Mouse (Mus musculus) liver, embryonic 16.5 days (tissue): ENCODE measurements around the gene Bbx. TPM values are rescaled to one million over a fixed set of nuclear protein-coding genes. Genes with fewer than 3 reads are reported as not detected.

Experiments
- ATAC-seq: fragments of 200-750 bp; cut with Nextera tagmentation; 2 replicates; pipeline ENCODE4 v1.8.0; 2017; ENCODE audit warnings: low read depth, mild to moderate bottlenecking, moderate number of reproducible peaks, moderate library complexity
- H3K27ac ChIP-seq: fragments of 300-500 bp; sonication (generic); 2 replicates; pipeline ENCODE4 v1.5.1; 2014; ENCODE audit warnings: mild to moderate bottlenecking, low read length
- H3K27me3 ChIP-seq: fragments of 300-500 bp; sonication (generic); 2 replicates; pipeline ENCODE4 v1.6.1; 2014; ENCODE audit warnings: low read depth, low read length, mixed read lengths; ENCODE audit not compliant: control insufficient read depth, insufficient read depth
- H3K36me3 ChIP-seq: fragments of 300-500 bp; sonication (generic); 2 replicates; pipeline ENCODE4 v1.6.1; 2014; ENCODE audit warnings: mild to moderate bottlenecking; ENCODE audit not compliant: control insufficient read depth, insufficient read depth
- H3K4me1 ChIP-seq: fragments of 300-500 bp; sonication (generic); 2 replicates; pipeline ENCODE4 v1.6.1; 2014; ENCODE audit warnings: low read depth, low read length, mixed read lengths; ENCODE audit not compliant: control insufficient read depth
- H3K4me2 ChIP-seq: fragments of 300-500 bp; sonication (generic); 2 replicates; pipeline ENCODE4 v1.6.1; 2014; ENCODE audit warnings: low read depth, low read length, mixed read lengths
- H3K4me3 ChIP-seq: fragments of 300-500 bp; sonication (generic); 2 replicates; pipeline ENCODE4 v1.5.1; 2014; ENCODE audit warnings: low read depth, mild to moderate bottlenecking, low read length
- H3K9ac ChIP-seq: fragments of 300-500 bp; sonication (generic); 2 replicates; pipeline ENCODE4 v1.6.1; 2014; ENCODE audit warnings: low read depth, low read length
- H3K9me3 ChIP-seq: fragments of 300-500 bp; sonication (generic); replicated peaks from 2 replicates; pipeline ENCODE4 v1.6.1; 2016; ENCODE audit warnings: low read length; ENCODE audit not compliant: control insufficient read depth
- WGBS: fragments of 180-500 bp; shearing (Covaris S2); extraction: QIAGEN DNeasy Blood & Tissue Kit; methylation state at CpG from one replicate; pipeline ENCODE4 v1.1.7; 2014; ENCODE audit not compliant: insufficient replicate concordance; 5-methylcytosine and 5-hydroxymethylcytosine counted together
- polyA plus RNA-seq: library from polyadenylated mRNA; unstranded; fragments of >200 nt; fragmentation: Nextera tagmentation; extraction: Ambion mirVana; gene quantifications from 2 replicates; pipeline ENCODE4 v1.2.1, GENCODE M21; 2015

The Bbx gene
- polyA plus RNA-seq, 1 experiment from 2014 or later, result 6.2 TPM

DNA sequence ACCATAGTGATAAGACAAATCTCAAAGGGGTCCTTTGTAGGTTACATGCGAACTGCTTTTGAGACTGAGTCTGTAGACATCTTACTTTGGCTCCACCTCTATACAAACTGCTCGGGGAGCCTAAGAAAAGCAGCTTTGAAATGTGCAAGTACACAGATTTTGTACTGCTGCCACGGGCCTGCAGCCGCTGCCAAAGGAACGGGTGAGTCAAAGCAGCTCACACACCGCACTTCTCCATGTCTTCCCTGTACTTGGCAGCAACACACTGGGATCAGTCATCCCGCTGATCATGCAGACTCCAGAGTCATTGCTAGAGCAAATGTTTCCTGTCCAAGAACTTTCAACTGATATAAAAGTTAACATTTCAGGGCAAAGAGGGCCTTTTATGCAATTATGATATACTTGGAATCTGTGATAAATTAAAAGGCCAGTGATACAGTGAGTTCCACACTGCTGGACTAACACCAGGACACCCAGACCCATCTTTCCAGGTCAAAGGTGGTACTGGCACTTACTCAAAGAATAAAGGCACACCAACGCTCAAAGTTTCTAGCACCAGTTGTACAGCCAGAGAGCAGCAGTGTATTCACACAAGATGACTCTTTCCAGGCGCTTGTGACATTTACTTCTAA, 122.7 kb downstream of the Bbx start:
- H3K27ac ChIP-seq, result no peak overlapping the region
- H3K9me3 ChIP-seq, result no peaks in the 10 kb centered on the region
- H3K27me3 ChIP-seq, result no peaks in the 10 kb centered on the region
- no peak overlapping the region for H3K4me3 ChIP-seq
- H3K9ac ChIP-seq, result no peak overlapping the region
- no peak overlapping the region for H3K4me2 ChIP-seq
- no peaks in the 10 kb centered on the region for H3K4me1 ChIP-seq
- WGBS, result 70% methylated on average over 9 of the region's 9 CpGs
- no peak for ATAC-seq
- no peaks in the 10 kb centered on the region for H3K36me3 ChIP-seq

DNA sequence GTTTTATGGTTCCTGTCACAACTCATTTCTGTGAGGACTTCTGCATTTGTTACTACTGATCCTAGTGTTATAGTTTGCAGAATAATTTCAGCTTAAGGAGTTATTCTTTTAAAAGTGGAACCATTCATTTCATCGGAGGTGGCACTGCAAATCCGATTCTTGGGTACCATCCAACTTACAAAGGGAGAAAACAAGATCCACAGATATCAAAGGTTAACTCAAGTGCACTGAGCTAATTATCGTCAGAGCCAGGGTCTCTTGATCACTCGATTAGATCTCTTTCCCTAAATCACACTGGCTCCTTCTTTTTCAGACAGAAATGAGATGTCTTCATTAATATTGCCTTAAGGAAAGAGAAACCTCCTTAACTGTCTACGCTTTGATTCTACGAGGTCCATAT, 123.9 kb downstream of the Bbx start:
- Histone ChIP-seq H3K36me3 (no peaks in the 10 kb centered on the region), H3K4me2 (no peak overlapping the region), H3K9me3 (no peaks in the 10 kb centered on the region), H3K4me1 (no peaks in the 10 kb centered on the region), H3K27ac (no peak overlapping the region), H3K27me3 (no peaks in the 10 kb centered on the region), H3K4me3 (no peak overlapping the region), H3K9ac (no peak overlapping the region)
- WGBS, result 73% methylated on average over 6 of the region's 6 CpGs
- ATAC-seq, result no peak

DNA sequence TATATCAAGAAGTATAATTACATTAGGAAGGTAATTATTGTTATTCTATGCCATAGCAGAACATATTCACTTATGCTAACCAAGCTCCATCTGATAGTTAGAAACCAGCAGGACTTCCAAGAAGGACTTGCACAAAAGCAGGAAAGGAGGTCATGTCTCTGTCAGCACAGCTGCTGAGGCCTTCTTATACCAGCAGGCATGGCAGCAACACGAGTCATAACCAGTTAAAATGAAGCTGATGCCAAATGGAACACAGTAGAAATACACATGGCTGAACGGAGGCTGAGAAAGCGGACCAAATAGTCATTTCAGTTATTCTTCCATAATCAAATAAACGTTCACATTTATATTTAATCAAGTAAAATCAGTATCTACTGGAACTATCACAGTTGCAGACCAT, 125.0 kb downstream of the Bbx start:
- WGBS, result 57% methylated on average over 4 of the region's 4 CpGs
- ATAC-seq, result no peak
- Histone ChIP-seq H3K36me3 (no peaks in the 10 kb centered on the region), H3K9me3 (no peaks in the 10 kb centered on the region), H3K27me3 (no peaks in the 10 kb centered on the region), H3K27ac (no peak overlapping the region), H3K4me1 (no peaks in the 10 kb centered on the region), H3K9ac (no peak overlapping the region), H3K4me2 (no peak overlapping the region), H3K4me3 (no peak overlapping the region)

DNA sequence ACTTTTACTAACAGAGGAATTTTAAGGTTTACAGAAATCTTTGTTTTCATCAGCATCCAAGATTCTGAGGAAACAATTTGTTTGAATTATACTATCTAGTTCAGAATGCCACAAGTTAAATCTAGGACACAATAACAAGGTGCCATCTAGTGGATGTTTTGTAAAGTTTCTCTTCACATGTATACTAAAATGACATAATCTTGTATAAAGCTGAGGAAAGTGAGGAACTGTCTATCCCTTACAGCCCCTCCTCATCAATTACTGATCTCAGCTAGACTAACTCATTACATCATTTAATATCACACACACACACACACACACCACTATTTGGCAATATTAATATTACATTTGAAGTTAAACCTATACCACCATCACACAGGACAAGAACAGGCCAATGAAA, 125.5 kb downstream of the Bbx start:
- Histone ChIP-seq H3K27ac (no peak overlapping the region), H3K4me3 (no peak overlapping the region), H3K27me3 (no peaks in the 10 kb centered on the region), H3K4me2 (no peak overlapping the region), H3K4me1 (no peaks in the 10 kb centered on the region), H3K9me3 (no peaks in the 10 kb centered on the region), H3K9ac (no peak overlapping the region), H3K36me3 (no peaks in the 10 kb centered on the region)
- no peak for ATAC-seq

DNA sequence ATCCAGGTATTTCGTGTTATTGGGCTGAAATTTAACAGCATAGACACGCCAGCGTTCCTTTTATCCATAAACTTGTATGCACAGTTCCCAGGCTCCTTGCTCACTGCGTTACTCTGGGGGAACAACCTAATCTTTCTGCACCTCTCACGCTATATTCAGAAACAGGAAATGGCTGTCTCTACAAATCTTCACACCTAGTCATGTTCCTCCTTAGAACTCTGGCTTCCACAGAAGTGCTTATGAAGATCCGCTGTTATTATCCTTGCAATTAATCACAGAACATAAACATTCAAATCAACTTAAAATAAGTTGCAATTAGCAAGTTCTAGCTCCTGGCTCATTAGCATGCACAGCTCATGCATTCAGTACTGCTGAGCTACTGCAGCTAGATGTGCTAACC, 127.0 kb downstream of the Bbx start:
- no peak overlapping the region for H3K4me3 ChIP-seq
- ATAC-seq, result no peak
- no peaks in the 10 kb centered on the region for H3K9me3 ChIP-seq
- no peak overlapping the region for H3K27ac ChIP-seq
- no peaks in the 10 kb centered on the region for H3K27me3 ChIP-seq
- WGBS, result 59% methylated on average over 6 of the region's 6 CpGs
- no peaks in the 10 kb centered on the region for H3K4me1 ChIP-seq
- no peak overlapping the region for H3K9ac ChIP-seq
- H3K4me2 ChIP-seq, result no peak overlapping the region
- no peaks in the 10 kb centered on the region for H3K36me3 ChIP-seq

DNA sequence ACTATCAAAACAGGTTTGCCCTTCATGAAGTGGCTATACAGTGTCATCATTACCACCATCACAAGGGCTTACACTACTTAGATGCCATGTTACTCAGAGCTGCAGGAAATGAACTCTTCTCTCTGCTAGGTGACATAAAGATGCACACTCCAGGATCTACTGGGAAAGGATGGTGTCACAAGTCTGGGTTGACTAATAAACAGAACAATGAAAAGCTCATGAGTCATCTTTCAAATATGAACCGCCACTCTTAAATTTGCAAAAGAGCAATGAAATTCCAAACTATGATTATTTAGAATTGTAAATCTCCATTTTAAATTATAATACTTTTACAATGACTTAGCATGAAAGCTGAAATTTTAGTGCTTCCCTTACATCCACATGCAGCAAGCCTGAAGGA, 129.6 kb downstream of the Bbx start:
- Histone ChIP-seq H3K27me3 (no peaks in the 10 kb centered on the region), H3K9me3 (no peaks in the 10 kb centered on the region), H3K27ac (no peak overlapping the region), H3K4me2 (no peak overlapping the region), H3K4me3 (no peak overlapping the region), H3K4me1 (no peaks in the 10 kb centered on the region), H3K9ac (no peak overlapping the region), H3K36me3 (no peaks in the 10 kb centered on the region)
- ATAC-seq, result no peak
- WGBS, result 79% methylated on average over 1 of the region's 1 CpGs

DNA sequence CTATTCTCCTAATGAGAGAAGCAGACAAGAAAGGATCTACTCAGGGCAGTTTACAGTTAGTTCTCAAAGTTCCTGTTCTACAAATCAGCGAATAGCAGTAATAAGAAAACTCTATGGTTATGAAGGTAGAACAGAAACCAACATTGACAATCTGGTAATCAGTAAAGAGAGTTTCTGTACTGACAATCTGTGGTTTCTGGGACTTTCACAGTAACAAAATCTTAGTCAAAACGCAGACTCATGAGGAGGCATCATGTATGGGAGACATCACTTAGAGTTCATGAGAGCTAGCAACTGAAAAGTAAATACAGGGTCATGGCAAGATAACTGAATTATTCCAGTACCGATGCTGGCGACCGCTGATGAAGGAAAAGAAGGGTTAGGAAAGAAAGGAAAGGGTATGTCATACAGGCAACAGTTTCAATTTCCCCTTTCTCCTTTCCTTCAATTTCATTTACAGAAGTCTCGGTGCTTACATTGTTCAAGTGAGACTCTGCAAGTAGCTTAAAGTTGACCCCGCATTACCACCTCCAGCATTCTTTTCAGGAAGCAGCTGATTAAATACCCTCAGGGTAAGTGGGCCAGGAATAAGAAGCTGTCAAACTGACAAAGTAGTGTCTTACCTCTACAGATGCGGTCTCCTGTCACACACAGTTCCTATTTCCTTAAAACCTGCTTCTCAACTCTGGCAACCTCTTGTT, 133.3 kb downstream of the Bbx start:
- 33% methylated on average over 8 of the region's 8 CpGs for WGBS
- ATAC-seq, result no peak
- H3K4me3 ChIP-seq, result no peak overlapping the region

DNA sequence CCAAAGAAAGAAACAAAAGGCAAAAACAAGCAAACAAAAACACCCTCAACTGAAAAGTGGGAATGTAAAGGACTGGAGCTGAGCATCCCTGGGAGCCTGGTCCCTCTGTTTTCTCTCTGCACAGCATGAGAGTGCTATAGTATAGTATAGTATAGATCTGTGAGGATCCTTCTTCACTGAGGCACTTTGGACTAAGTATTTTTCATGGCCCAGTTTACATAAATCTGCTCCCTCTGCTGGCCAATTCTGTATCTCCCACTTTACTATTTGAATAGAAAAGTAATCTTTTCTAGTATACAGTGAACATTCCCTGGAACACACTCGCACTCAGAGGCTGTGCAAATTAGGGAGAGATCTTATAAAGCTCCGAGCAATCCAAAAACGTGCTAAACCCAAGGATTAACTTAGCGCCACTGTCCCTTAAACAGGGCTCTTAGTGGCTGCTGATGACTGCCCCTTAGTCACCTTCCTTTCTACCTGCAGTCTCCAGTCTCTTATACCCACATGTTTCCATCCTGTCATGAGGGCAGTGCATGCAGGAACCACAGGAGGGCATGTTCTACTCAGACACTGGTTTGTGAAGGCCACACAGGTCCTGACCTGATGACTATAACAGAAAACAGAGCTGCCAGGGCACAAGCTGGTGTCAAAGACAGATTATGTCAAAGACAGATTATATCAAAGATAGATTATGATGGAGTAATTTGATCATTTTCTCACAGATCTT, 138.5 kb downstream of the Bbx start:
- no peak overlapping the region for H3K27ac ChIP-seq
- H3K9ac ChIP-seq, result no peak overlapping the region
- no peak for ATAC-seq
- no peak overlapping the region for H3K4me3 ChIP-seq
- WGBS, result 59% methylated on average over 4 of the region's 4 CpGs
- no peaks in the 10 kb centered on the region for H3K27me3 ChIP-seq
- H3K9me3 ChIP-seq, result no peaks in the 10 kb centered on the region
- no peaks in the 10 kb centered on the region for H3K4me1 ChIP-seq
- no peaks in the 10 kb centered on the region for H3K36me3 ChIP-seq
- H3K4me2 ChIP-seq, result no peak overlapping the region

More for the DNA sequence above, 133.3 kb downstream of the Bbx start:
- Histone ChIP-seq H3K9me3 (no peaks in the 10 kb centered on the region), H3K27me3 (no peaks in the 10 kb centered on the region), H3K36me3 (no peaks in the 10 kb centered on the region), H3K4me1 (no peaks in the 10 kb centered on the region), H3K4me2 (no peak overlapping the region), H3K27ac (no peak overlapping the region), H3K9ac (no peak overlapping the region)

DNA sequence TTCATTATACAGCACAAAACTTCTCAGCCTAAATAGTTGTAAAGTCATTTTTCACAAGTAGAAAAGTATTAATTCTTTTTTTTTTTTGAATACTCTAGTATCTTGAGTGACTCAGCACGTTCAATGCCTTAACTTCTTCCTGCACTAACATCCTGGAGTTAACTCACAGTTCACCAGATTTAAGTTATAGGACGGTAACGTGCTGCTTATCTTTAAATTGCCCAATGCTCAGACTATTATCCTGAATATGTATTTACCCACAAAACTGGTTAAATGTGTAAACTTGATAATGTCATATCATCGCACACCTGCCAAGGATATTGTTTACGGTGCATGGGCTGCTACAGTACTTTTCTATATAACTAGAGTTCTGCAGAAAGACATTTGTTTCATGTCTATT, 139.4 kb downstream of the Bbx start:
- 25% methylated on average over 5 of the region's 5 CpGs for WGBS
- H3K9me3 ChIP-seq, result no peaks in the 10 kb centered on the region

More for the DNA sequence above, 139.4 kb downstream of the Bbx start:
- H3K4me1 ChIP-seq, result no peaks in the 10 kb centered on the region
- H3K4me2 ChIP-seq, result no peak overlapping the region
- H3K4me3 ChIP-seq, result no peak overlapping the region
- no peak overlapping the region for H3K9ac ChIP-seq
- no peaks in the 10 kb centered on the region for H3K36me3 ChIP-seq
- ATAC-seq, result no peak
- H3K27ac ChIP-seq, result no peak overlapping the region
- H3K27me3 ChIP-seq, result no peaks in the 10 kb centered on the region
